Mouse (Mus musculus) MEL (cell line): ENCODE results near the gene Olfr150. TPM values are rescaled to one million over a fixed set of nuclear protein-coding genes. Genes with fewer than 3 reads are reported as not detected.

Experiments
- DNase-seq: peaks from one replicate; pipeline ENCODE4 v3.0.0; 2011; ENCODE audit warnings: low read depth, low spot score
- H3K27ac ChIP-seq: 2 replicates; pipeline ENCODE4 v1.5.1; 2012; ENCODE audit warnings: low read depth, mild to moderate bottlenecking, control low read depth, low read length, moderate library complexity; ENCODE audit not compliant: control insufficient read depth
- H3K27me3 ChIP-seq, 2 experiments: fragments of 150-350 bp in 1 of 2; sonication (generic) in 1 of 2; 2 replicates each; pipeline ENCODE4 v1.6.1; 2012; ENCODE audit warnings: low read length in 2 of 2, mild to moderate bottlenecking in 2 of 2, improper control_type of control experiment in 1 of 2, moderate library complexity in 1 of 2; ENCODE audit not compliant: insufficient read depth in 2 of 2, control insufficient read depth in 1 of 2
- H3K36me3 ChIP-seq, 2 experiments: 2 replicates each; pipeline ENCODE4 v1.6.1; 2012 to 2014; ENCODE audit warnings: low read length in 2 of 2, improper control_type of control experiment in 1 of 2, inconsistent platforms in 1 of 2, mild to moderate bottlenecking in 1 of 2; ENCODE audit not compliant: insufficient read depth in 2 of 2, control insufficient read depth in 1 of 2
- H3K4me1 ChIP-seq, 2 experiments: fragments of 150-350 bp in 1 of 2; sonication (generic) in 1 of 2; 2 replicates each; pipeline ENCODE4 v1.6.1; 2012; ENCODE audit warnings: low read length in 2 of 2, improper control_type of control experiment in 1 of 2, mild to moderate bottlenecking in 1 of 2; ENCODE audit not compliant: insufficient read depth in 2 of 2, control insufficient read depth in 1 of 2
- H3K4me3 ChIP-seq, 2 experiments: fragments of 150-350 bp in 1 of 2; sonication (generic) in 1 of 2; 2 replicates each; pipeline ENCODE4 v1.5.1; 2012; ENCODE audit warnings: low read depth in 2 of 2, low read length in 2 of 2, mild to moderate bottlenecking in 2 of 2, moderate library complexity in 2 of 2, control low read depth in 1 of 2, improper control_type of control experiment in 1 of 2; ENCODE audit not compliant: control insufficient read depth in 1 of 2, insufficient read depth in 1 of 2
- H3K79me2 ChIP-seq: 2 replicates; pipeline ENCODE4 v1.6.1; 2012; ENCODE audit warnings: mild to moderate bottlenecking, low read length, moderate library complexity; ENCODE audit not compliant: control insufficient read depth, poor library complexity, insufficient read depth
- H3K9ac ChIP-seq: 2 replicates; pipeline ENCODE4 v1.6.1; 2012; ENCODE audit warnings: low read depth, mild to moderate bottlenecking, control low read depth, low read length, moderate library complexity; ENCODE audit not compliant: control insufficient read depth, poor library complexity, severe bottlenecking
- H3K9me3 ChIP-seq: fragments of 150-350 bp; sonication (generic); replicated peaks from 2 replicates; pipeline ENCODE4 v1.6.1; 2012; ENCODE audit warnings: mild to moderate bottlenecking, low read length, improper control_type of control experiment, moderate library complexity; ENCODE audit not compliant: insufficient read depth
- CHD1 ChIP-seq: IDR thresholded peaks from 2 replicates; pipeline ENCODE4 v1.6.1; 2012; ENCODE audit warnings: low read depth, mild to moderate bottlenecking, inconsistent platforms, low read length, improper control_type of control experiment
- CHD2 ChIP-seq: IDR thresholded peaks from 2 replicates; pipeline ENCODE4 v1.6.1; 2011; ENCODE audit warnings: low read length, improper control_type of control experiment
- CTCF ChIP-seq, 3 experiments: IDR thresholded peaks in 2 of 3; conservative IDR thresholded peaks in 1 of 3; 2 replicates each; pipeline ENCODE4 v1.5.1; 2011 to 2012; ENCODE audit warnings: low read length in 3 of 3, low read depth in 2 of 3, mild to moderate bottlenecking in 2 of 3, improper control_type of control experiment in 1 of 3, inconsistent platforms in 1 of 3, mixed read lengths in 1 of 3, moderate library complexity in 1 of 3; ENCODE audit not compliant: control insufficient read depth in 1 of 3, insufficient read depth in 1 of 3, poor library complexity in 1 of 3, severe bottlenecking in 1 of 3
- E2F4 ChIP-seq: IDR thresholded peaks from 2 replicates; pipeline ENCODE4 v1.6.1; 2011; ENCODE audit warnings: low read depth, low read length, improper control_type of control experiment, borderline replicate concordance
- ELF1 ChIP-seq: IDR thresholded peaks from 2 replicates; pipeline ENCODE4 v1.6.1; 2014; ENCODE audit warnings: low read depth, mild to moderate bottlenecking, inconsistent platforms, low read length, improper control_type of control experiment, moderate library complexity
- EP300 ChIP-seq, 2 experiments: IDR thresholded peaks; 2 replicates each; pipeline ENCODE4 v1.6.1; 2011; ENCODE audit warnings: improper control_type of control experiment in 2 of 2, low read length in 2 of 2, low read depth in 1 of 2, mild to moderate bottlenecking in 1 of 2
- ETS1 ChIP-seq: IDR thresholded peaks from 2 replicates; pipeline ENCODE4 v1.6.1; 2012; ENCODE audit warnings: low read depth, mild to moderate bottlenecking, inconsistent platforms, low read length, improper control_type of control experiment, moderate library complexity
- GABPA ChIP-seq: IDR thresholded peaks from 2 replicates; pipeline ENCODE4 v1.6.1; 2012; ENCODE audit warnings: low read depth, mild to moderate bottlenecking, inconsistent platforms, low read length, improper control_type of control experiment, moderate library complexity
- GATA1 ChIP-seq: IDR thresholded peaks from 2 replicates; pipeline ENCODE4 v1.6.1; 2011; ENCODE audit warnings: low read depth, low read length, improper control_type of control experiment
- HCFC1 ChIP-seq: IDR thresholded peaks from 2 replicates; pipeline ENCODE4 v1.6.1; 2012; ENCODE audit warnings: low read depth, mild to moderate bottlenecking, inconsistent platforms, low read length, improper control_type of control experiment, moderate library complexity
- JUND ChIP-seq: IDR thresholded peaks from 2 replicates; pipeline ENCODE4 v1.6.1; 2011; ENCODE audit warnings: low read depth, mild to moderate bottlenecking, improper control_type of control experiment, low read length
- MAX ChIP-seq: IDR thresholded peaks from 2 replicates; pipeline ENCODE4 v1.6.1; 2011; ENCODE audit warnings: low read length, improper control_type of control experiment
- MAZ ChIP-seq: IDR thresholded peaks from 2 replicates; pipeline ENCODE4 v1.6.1; 2012; ENCODE audit warnings: low read depth, mild to moderate bottlenecking, inconsistent platforms, low read length, improper control_type of control experiment
- MEF2A ChIP-seq: IDR thresholded peaks from 2 replicates; pipeline ENCODE4 v1.6.1; 2014; ENCODE audit warnings: low read depth, mild to moderate bottlenecking, inconsistent platforms, low read length, improper control_type of control experiment; ENCODE audit not compliant: poor library complexity, insufficient replicate concordance, severe bottlenecking; ENCODE audit errors: extremely low read depth
- MYB ChIP-seq: IDR thresholded peaks from 2 replicates; pipeline ENCODE4 v1.6.1; 2011; ENCODE audit warnings: mild to moderate bottlenecking, low read depth, low read length, improper control_type of control experiment
- MYC ChIP-seq: IDR thresholded peaks from 2 replicates; pipeline ENCODE4 v1.6.1; 2011; ENCODE audit warnings: low read depth, mild to moderate bottlenecking, low read length, improper control_type of control experiment, moderate library complexity
- NELFE ChIP-seq: IDR thresholded peaks from 2 replicates; pipeline ENCODE4 v1.6.1; 2011; ENCODE audit warnings: low read depth, low read length, improper control_type of control experiment
- POLR2A ChIP-seq, 2 experiments: IDR thresholded peaks; 2 replicates each; pipeline ENCODE4 v1.6.1; 2011 to 2012; ENCODE audit warnings: low read length in 2 of 2, mild to moderate bottlenecking in 2 of 2, control low read depth in 1 of 2, improper control_type of control experiment in 1 of 2, low read depth in 1 of 2, moderate library complexity in 1 of 2; ENCODE audit not compliant: control insufficient read depth in 1 of 2, insufficient read depth in 1 of 2, poor library complexity in 1 of 2
- RAD21 ChIP-seq: IDR thresholded peaks from 2 replicates; pipeline ENCODE4 v1.6.1; 2011; ENCODE audit warnings: mild to moderate bottlenecking, low read depth, low read length, improper control_type of control experiment
- RCOR1 ChIP-seq: IDR thresholded peaks from 2 replicates; pipeline ENCODE4 v1.6.1; 2012; ENCODE audit warnings: low read depth, mild to moderate bottlenecking, inconsistent platforms, low read length, improper control_type of control experiment
- SIN3A ChIP-seq: IDR thresholded peaks from 2 replicates; pipeline ENCODE4 v1.6.1; 2012; ENCODE audit warnings: low read length, improper control_type of control experiment, inconsistent platforms
- SMC3 ChIP-seq: IDR thresholded peaks from 2 replicates; pipeline ENCODE4 v1.6.1; 2011; ENCODE audit warnings: low read depth, low read length, improper control_type of control experiment
- TAL1 ChIP-seq: IDR thresholded peaks from 2 replicates; pipeline ENCODE4 v1.6.1; 2012; ENCODE audit warnings: mild to moderate bottlenecking, inconsistent platforms, low read length, moderate library complexity, mixed read lengths
- TBP ChIP-seq: IDR thresholded peaks from 2 replicates; pipeline ENCODE4 v1.8.0; 2011; ENCODE audit warnings: low read depth, low read length, improper control_type of control experiment
- TCF12 ChIP-seq: IDR thresholded peaks from 2 replicates; pipeline ENCODE4 v1.6.1; 2014; ENCODE audit warnings: low read depth, mild to moderate bottlenecking, inconsistent platforms, low read length, improper control_type of control experiment, moderate library complexity
- USF1 ChIP-seq: IDR thresholded peaks from 2 replicates; pipeline ENCODE4 v1.6.1; 2014; ENCODE audit warnings: low read depth, mild to moderate bottlenecking, inconsistent platforms, low read length, improper control_type of control experiment, moderate library complexity
- USF2 ChIP-seq, 2 experiments: IDR thresholded peaks; 2 replicates each; pipeline ENCODE4 v1.6.1; 2011 to 2012; ENCODE audit warnings: improper control_type of control experiment in 2 of 2, low read length in 2 of 2, borderline replicate concordance in 1 of 2, inconsistent platforms in 1 of 2, low read depth in 1 of 2, mild to moderate bottlenecking in 1 of 2; ENCODE audit not compliant: insufficient read depth in 1 of 2
- ZC3H11A ChIP-seq: IDR thresholded peaks from 2 replicates; pipeline ENCODE4 v1.6.1; 2012; ENCODE audit warnings: low read depth, mild to moderate bottlenecking, inconsistent platforms, low read length, improper control_type of control experiment
- ZKSCAN1 ChIP-seq: IDR thresholded peaks from 2 replicates; pipeline ENCODE4 v1.6.1; 2012; ENCODE audit warnings: low read depth, mild to moderate bottlenecking, inconsistent platforms, low read length, improper control_type of control experiment, moderate library complexity
- polyA plus RNA-seq, 2 experiments: library from polyadenylated mRNA; stranded (reverse) in 1 of 2; unstranded in 1 of 2; fragments of >175 nt in 1 of 2; fragments of >200 nt in 1 of 2; gene quantifications; 2 replicates each; pipeline versions ENCODE4 v1.2.1 to v1.2.4; 2012; ENCODE audit warnings: low replicate concordance in 2 of 2, low read depth in 1 of 2; ENCODE audit not compliant: insufficient read length in 2 of 2, insufficient read depth in 1 of 2, missing spikeins in 1 of 2
- total RNA-seq: library from RNA; depleted of rRNA; stranded (reverse); fragments of 300-350 nt; gene quantifications from 2 replicates; pipeline ENCODE4 v1.2.3, GENCODE M21; 2012

The Olfr150 gene
- total and polyA plus RNA-seq, 3 experiments: not detected

DNA sequence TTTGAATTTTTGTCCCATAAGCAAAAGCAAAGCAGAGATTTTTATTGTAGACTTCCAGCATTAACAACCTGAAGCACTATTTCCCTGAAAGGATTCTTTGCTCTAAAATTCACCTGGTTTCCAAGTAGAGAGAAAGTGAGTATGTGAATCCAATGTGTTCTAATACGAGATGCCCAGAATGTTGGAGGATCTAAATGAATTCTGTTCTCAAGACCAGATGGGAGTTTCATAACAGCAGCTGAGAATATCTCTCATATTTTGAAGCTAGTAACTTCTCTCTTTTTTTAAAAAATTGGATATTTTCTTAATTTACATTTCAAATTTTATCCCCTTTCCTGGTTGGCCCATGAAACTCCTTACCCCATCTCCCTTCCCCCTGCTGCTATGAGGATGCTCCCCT, 15.7 kb downstream of the Olfr150 start:
- Histone ChIP-seq H3K27me3 (no peaks in the 10 kb centered on the region), H3K27ac (no peak overlapping the region), H3K4me1 (no peaks in the 10 kb centered on the region)
- no peak for TF ChIP-seq ETS1
- TF ChIP-seq MYC: no peak
- no peak for TF ChIP-seq RAD21
- TF ChIP-seq ELF1: no peak
- no peak for TF ChIP-seq CHD2
- no peak for TF ChIP-seq MYB
- no peak for TF ChIP-seq JUND
- no peak for TF ChIP-seq E2F4
- no peak for TF ChIP-seq USF2 (IDR thresholded peaks at IDR 0.05; ENCODE audit: borderline replicate concordance in 1 of 2, insufficient read depth in 1 of 2, low read depth in 1 of 2, low read length in 2 of 2)
- TF ChIP-seq EP300 (IDR thresholded peaks at IDR 0.05; ENCODE audit: low read depth in 1 of 2, low read length in 2 of 2): no peak
- no peak for TF ChIP-seq SIN3A
- TF ChIP-seq POLR2A (IDR thresholded peaks at IDR 0.05; ENCODE audit: control insufficient read depth in 1 of 2, insufficient read depth in 1 of 2, low read depth in 1 of 2, low read length in 2 of 2, poor library complexity in 1 of 2): no peak
- no peak for TF ChIP-seq ZC3H11A
- TF ChIP-seq USF1: no peak
- no peak for TF ChIP-seq CHD1
- no peak for TF ChIP-seq NELFE
- no peak for TF ChIP-seq CTCF (IDR thresholded peaks at IDR 0.05 in 2 of 3, conservative IDR thresholded peaks at IDR 0.05 in 1 of 3; ENCODE audit: control insufficient read depth in 1 of 3, insufficient read depth in 1 of 3, low read depth in 2 of 3, low read length in 3 of 3, poor library complexity in 1 of 3, severe bottlenecking in 1 of 3)
- no peak for TF ChIP-seq SMC3
- TF ChIP-seq, all 39 proteins: peak for 0
- H3K36me3 ChIP-seq: no peaks in the 10 kb centered on the region
- no peaks in the 10 kb centered on the region for H3K79me2 ChIP-seq
- H3K9me3 ChIP-seq: no peaks in the 10 kb centered on the region
- DNase-seq: no peak
- no peak overlapping the region for H3K9ac ChIP-seq
- no peak overlapping the region for H3K4me3 ChIP-seq

GRCm38 (mm10) chr9:39783153-39783552, 52.4 kb downstream of the Olfr150 start, which contains the start of gene Olfr968:
TSS of gene Olfr968 (minus strand) at chr9:39783253.
- TF ChIP-seq MAZ (no peak), RAD21 (no peak), HCFC1 (no peak), TAL1 (no peak), TBP (no peak), MEF2A (no peak), GABPA (no peak), CTCF (IDR thresholded peaks at IDR 0.05 in 2 of 3, conservative IDR thresholded peaks at IDR 0.05 in 1 of 3; ENCODE audit: control insufficient read depth in 1 of 3, insufficient read depth in 1 of 3, low read depth in 2 of 3, low read length in 3 of 3, poor library complexity in 1 of 3, severe bottlenecking in 1 of 3) (no peak), SMC3 (no peak), TCF12 (no peak), MYC (no peak), ZKSCAN1 (no peak), EP300 (IDR thresholded peaks at IDR 0.05; ENCODE audit: low read depth in 1 of 2, low read length in 2 of 2) (no peak), MAX (no peak), GATA1 (no peak), RCOR1 (no peak), POLR2A (IDR thresholded peaks at IDR 0.05; ENCODE audit: control insufficient read depth in 1 of 2, insufficient read depth in 1 of 2, low read depth in 1 of 2, low read length in 2 of 2, poor library complexity in 1 of 2) (no peak), ELF1 (no peak), NELFE (no peak), E2F4 (no peak)
- Histone ChIP-seq H3K27ac (no peak within 1 kb of the TSS), H3K4me1 (no peaks in the 10 kb centered on the region), H3K36me3 (no peaks in the 10 kb centered on the region), H3K4me3 (no peak within 1 kb of the TSS), H3K9me3 (no peaks in the 10 kb centered on the region), H3K9ac (no peak within 1 kb of the TSS), H3K27me3 (no peaks in the 10 kb centered on the region), H3K79me2 (no peaks in the 10 kb centered on the region)
- DNase-seq: no peak
